Mouse (Mus musculus): ENCODE data around the gene Mtmr6. TPM values are rescaled to one million over a fixed set of nuclear protein-coding genes. Genes with fewer than 3 reads are reported as not detected.
"Not testable (repeated sequence)": the region's sequence is repeated elsewhere in the genome, so short reads cannot be mapped to it uniquely, and the experiment has no call there.

Mtmr6 gene
- total and polyA plus RNA-seq, 3 experiments = 21.3 to 29.1 TPM; not detected in 1

- H3K9me3 ChIP-seq (replicated peaks; ENCODE audit: insufficient read depth, low read length) = no peaks in the 10 kb centered on the region
- no peak overlapping the region for H3K27ac ChIP-seq (ENCODE audit: control insufficient read depth, low read depth, low read length)
- no peak overlapping the region for H3K9ac ChIP-seq (ENCODE audit: control insufficient read depth, low read depth, low read length, poor library complexity, severe bottlenecking)
- TF ChIP-seq BHLHE40 (IDR thresholded peaks at IDR 0.05; ENCODE audit: borderline replicate concordance, low read depth, low read length) = no peak
- TF ChIP-seq E2F4 (IDR thresholded peaks at IDR 0.05; ENCODE audit: borderline replicate concordance, low read depth, low read length) = no peak
- TF ChIP-seq USF2 (IDR thresholded peaks at IDR 0.05; ENCODE audit: borderline replicate concordance in 1 of 2, insufficient read depth in 1 of 2, low read depth in 1 of 2, low read length in 2 of 2) = no peak
- no peak for TF ChIP-seq TBP (IDR thresholded peaks at IDR 0.05; ENCODE audit: low read depth, low read length)
- peak; percentile 58; the same call in 1 of the 2 replicates for TF ChIP-seq USF1 (IDR thresholded peaks at IDR 0.05; ENCODE audit: low read depth, low read length)
- TF ChIP-seq ELF1 (IDR thresholded peaks at IDR 0.05; ENCODE audit: low read depth, low read length) = no peak
- H3K4me3 ChIP-seq (ENCODE audit: control insufficient read depth in 1 of 2, insufficient read depth in 1 of 2, low read depth in 2 of 2, low read length in 2 of 2) = no peak overlapping the region
- no peaks in the 10 kb centered on the region for H3K4me1 ChIP-seq (ENCODE audit: control insufficient read depth in 1 of 2, insufficient read depth in 2 of 2, low read length in 2 of 2)
- H3K27me3 ChIP-seq (ENCODE audit: control insufficient read depth in 1 of 2, insufficient read depth in 2 of 2, low read length in 2 of 2) = no peaks in the 10 kb centered on the region
- no peak for DNase-seq (ENCODE audit: low read depth, low spot score)
- H3K36me3 ChIP-seq (ENCODE audit: control insufficient read depth in 1 of 2, insufficient read depth in 2 of 2, low read length in 2 of 2) = no peaks in the 10 kb centered on the region
- no peaks in the 10 kb centered on the region for H3K79me2 ChIP-seq (ENCODE audit: control insufficient read depth, insufficient read depth, low read length, poor library complexity)
These were observed 54.2 kb downstream of the Mtmr6 start for GRCm38 (mm10) chr14:60319231-60319630.

DNA sequence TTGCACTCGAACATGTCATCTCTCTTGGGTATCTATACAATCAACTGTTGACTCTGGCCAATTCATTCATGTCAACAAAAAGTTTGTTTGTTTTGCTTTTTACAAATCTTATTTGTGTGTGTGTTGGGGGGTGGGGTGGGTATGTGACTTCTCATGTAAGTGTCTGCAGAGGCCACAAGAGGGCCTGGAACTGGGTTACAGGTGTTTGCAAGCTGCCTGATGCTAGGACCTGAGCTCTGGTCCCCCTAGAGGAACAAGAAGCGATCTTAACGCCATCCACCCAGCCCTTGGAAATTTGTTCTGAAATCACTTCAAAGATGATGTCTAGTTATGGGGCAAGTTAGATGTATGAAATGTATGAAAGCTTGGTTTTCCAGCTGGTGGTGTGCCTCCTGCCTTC lies 55.8 kb downstream of the Mtmr6 start:
- no peak overlapping the region for H3K9ac ChIP-seq (ENCODE audit: control insufficient read depth, low read depth, low read length, poor library complexity, severe bottlenecking)
- H3K79me2 ChIP-seq (ENCODE audit: control insufficient read depth, insufficient read depth, low read length, poor library complexity) = no peaks in the 10 kb centered on the region
- no peaks in the 10 kb centered on the region for H3K36me3 ChIP-seq (ENCODE audit: control insufficient read depth in 1 of 2, insufficient read depth in 2 of 2, low read length in 2 of 2)
- H3K27ac ChIP-seq (ENCODE audit: control insufficient read depth, low read depth, low read length) = no peak overlapping the region
- no peak for DNase-seq (ENCODE audit: low read depth, low spot score)
- no peaks in the 10 kb centered on the region for H3K27me3 ChIP-seq (ENCODE audit: control insufficient read depth in 1 of 2, insufficient read depth in 2 of 2, low read length in 2 of 2)
- no peaks in the 10 kb centered on the region for H3K9me3 ChIP-seq (replicated peaks; ENCODE audit: insufficient read depth, low read length)
- TF ChIP-seq HCFC1 (IDR thresholded peaks at IDR 0.05; ENCODE audit: low read depth, low read length) (no peak), TBP (IDR thresholded peaks at IDR 0.05; ENCODE audit: low read depth, low read length) (no peak), POLR2AphosphoS5 (IDR thresholded peaks at IDR 0.05; ENCODE audit: borderline replicate concordance, low read depth, low read length) (no peak), NELFE (IDR thresholded peaks at IDR 0.05; ENCODE audit: low read depth, low read length) (no peak), NRF1 (IDR thresholded peaks at IDR 0.05; ENCODE audit: insufficient read depth, low read depth, low read length, poor library complexity, severe bottlenecking) (no peak), RAD21 (IDR thresholded peaks at IDR 0.05; ENCODE audit: low read depth, low read length) (no peak), ZC3H11A (IDR thresholded peaks at IDR 0.05; ENCODE audit: low read depth, low read length) (no peak)
- H3K4me1 ChIP-seq (ENCODE audit: control insufficient read depth in 1 of 2, insufficient read depth in 2 of 2, low read length in 2 of 2) = no peaks in the 10 kb centered on the region
- no peak overlapping the region for H3K4me3 ChIP-seq (ENCODE audit: control insufficient read depth in 1 of 2, insufficient read depth in 1 of 2, low read depth in 2 of 2, low read length in 2 of 2)

- H3K4me1 ChIP-seq (ENCODE audit: control insufficient read depth in 1 of 2, insufficient read depth in 2 of 2, low read length in 2 of 2); H3K9me3 ChIP-seq (replicated peaks; ENCODE audit: insufficient read depth, low read length); H3K79me2 ChIP-seq (ENCODE audit: control insufficient read depth, insufficient read depth, low read length, poor library complexity); H3K36me3 ChIP-seq (ENCODE audit: control insufficient read depth in 1 of 2, insufficient read depth in 2 of 2, low read length in 2 of 2); H3K4me3 ChIP-seq (ENCODE audit: control insufficient read depth in 1 of 2, insufficient read depth in 1 of 2, low read depth in 2 of 2, low read length in 2 of 2); DNase-seq (ENCODE audit: low read depth, low spot score); H3K27me3 ChIP-seq (ENCODE audit: control insufficient read depth in 1 of 2, insufficient read depth in 2 of 2, low read length in 2 of 2); H3K9ac ChIP-seq (ENCODE audit: control insufficient read depth, low read depth, low read length, poor library complexity, severe bottlenecking); H3K27ac ChIP-seq (ENCODE audit: control insufficient read depth, low read depth, low read length): not testable (repeated sequence)
These were observed 75.0 kb downstream of the Mtmr6 start for GRCm38 (mm10) chr14:60340001-60340400.
